Mouse (Mus musculus) midbrain, embryonic 10.5 days (tissue): ENCODE results near the gene Vav2. TPM values are rescaled to one million over a fixed set of nuclear protein-coding genes. Genes with fewer than 3 reads are reported as not detected.

Experiments used
- DNase-seq: peaks from one replicate; pipeline ENCODE4 v3.0.0-alpha.2; 2017; ENCODE audit warnings: low spot score
- H3K27ac ChIP-seq: fragments of 300-500 bp; sonication (generic); replicated peaks from 2 replicates; pipeline ENCODE4 v1.5.1; 2016; ENCODE audit warnings: mild to moderate bottlenecking
- H3K27me3 ChIP-seq: fragments of 300-500 bp; sonication (generic); 2 replicates; pipeline ENCODE4 v1.6.1; 2016; ENCODE audit warnings: low read depth, mild to moderate bottlenecking; ENCODE audit not compliant: poor library complexity, severe bottlenecking
- H3K36me3 ChIP-seq: fragments of 300-500 bp; sonication (generic); 2 replicates; pipeline ENCODE4 v1.6.1; 2016; ENCODE audit warnings: mild to moderate bottlenecking, moderate library complexity
- H3K4me1 ChIP-seq: fragments of 300-500 bp; sonication (generic); 2 replicates; pipeline ENCODE4 v1.6.1; 2016
- H3K4me3 ChIP-seq: fragments of 300-500 bp; sonication (generic); 2 replicates; pipeline ENCODE4 v1.5.1; 2016; ENCODE audit warnings: mild to moderate bottlenecking, moderate library complexity
- H3K9me3 ChIP-seq: fragments of 300-500 bp; sonication (generic); replicated peaks from 2 replicates; pipeline ENCODE4 v1.6.1; 2016; ENCODE audit warnings: mild to moderate bottlenecking
- WGBS: fragments of 180-500 bp; shearing (Covaris S2); methylation state at CpG from one replicate; pipeline ENCODE4 v1.1.7; 2016; 5-methylcytosine and 5-hydroxymethylcytosine counted together
- polyA plus RNA-seq: library from polyadenylated mRNA; unstranded; fragments of >200 nt; fragmentation: Nextera tagmentation; extraction: Ambion mirVana; gene quantifications from 2 replicates; pipeline ENCODE4 v1.2.1, GENCODE M21; 2016

The Vav2 gene
- 11.4 and 13.3 TPM in 2 replicates for polyA plus RNA-seq

DNA sequence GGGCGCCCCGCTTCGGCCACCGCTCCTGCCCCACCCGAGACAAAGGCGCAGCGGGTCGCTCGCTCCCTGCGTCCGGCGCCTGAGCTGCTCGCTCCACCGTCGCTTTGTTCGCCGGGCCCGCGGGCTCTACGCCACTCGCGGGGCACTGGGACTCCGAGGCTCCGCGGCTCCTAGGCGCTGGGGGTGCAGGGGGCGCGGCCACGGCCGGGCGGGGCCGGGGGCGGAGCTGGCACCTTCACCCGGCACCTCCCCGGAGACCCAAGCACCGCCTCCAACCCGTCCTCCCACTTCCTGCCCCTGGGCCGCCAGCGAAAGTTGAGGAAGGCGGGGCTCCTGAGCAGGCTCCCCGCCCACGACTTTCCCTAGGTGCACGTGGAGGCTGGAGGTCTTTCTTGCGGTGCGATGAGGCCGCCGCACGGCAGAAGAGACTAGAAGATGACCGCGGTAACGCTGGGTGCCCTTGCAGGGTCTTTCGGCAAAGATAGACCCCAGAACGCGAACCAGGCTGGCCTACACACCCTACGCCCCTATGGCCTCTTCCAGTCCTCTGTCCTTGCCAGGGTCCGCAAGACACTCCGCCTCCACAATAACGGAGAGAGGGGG, at the start of gene Vav2:
Gene Vav2 (minus strand): TSS at position 179 of the 603 bp plus-strand sequence.
- DNase-seq: peak; percentile 94

DNA sequence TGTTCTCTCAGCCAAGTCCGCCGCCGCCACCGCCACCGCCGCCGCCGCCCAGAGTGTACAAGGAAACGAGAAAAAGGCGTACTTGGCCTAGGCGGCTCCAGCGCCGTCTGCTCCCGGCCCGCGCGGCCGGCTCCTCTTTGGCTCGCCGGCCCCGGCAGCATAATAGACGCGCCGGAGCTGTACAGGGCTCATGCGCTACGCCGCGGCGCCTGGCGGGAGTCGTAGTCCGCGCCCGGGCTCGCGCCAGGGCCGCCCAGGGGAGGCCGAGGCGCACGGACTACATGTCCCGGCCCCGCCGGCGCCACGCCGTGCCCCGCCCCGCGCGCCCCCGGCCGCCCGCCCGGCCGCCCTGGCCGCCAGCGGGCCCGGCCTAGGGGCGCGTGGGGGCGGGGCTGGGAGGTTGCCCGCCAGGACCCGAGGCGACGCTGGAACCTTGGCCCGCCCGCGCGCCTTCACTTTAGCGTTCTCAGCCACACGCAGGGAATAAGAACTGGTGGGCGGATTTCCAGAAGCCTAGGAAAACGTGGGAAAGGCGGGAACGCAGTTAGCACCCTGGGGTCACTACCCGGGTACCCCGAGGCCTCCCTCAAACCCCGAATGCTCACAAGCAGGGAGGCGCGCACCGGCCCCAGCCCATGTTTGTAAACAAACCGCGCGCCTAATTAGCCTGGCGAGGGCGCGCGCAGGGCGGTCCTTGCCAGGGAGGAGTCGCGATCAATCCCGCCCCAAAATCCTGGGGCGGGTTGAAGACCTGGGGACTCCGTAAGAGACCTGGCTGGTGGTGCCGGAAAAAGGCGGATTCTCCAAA, 48.9 kb upstream of the Vav2 start:
- H3K27me3 ChIP-seq: no peaks in the 10 kb centered on the region
- H3K9me3 ChIP-seq: no peaks in the 10 kb centered on the region
- H3K27ac ChIP-seq: peak overlapping the region; percentile 97
- H3K4me3 ChIP-seq: peak overlapping the region; percentile 99
- peaks cover 27% of the 10 kb centered on the region for H3K36me3 ChIP-seq
- H3K4me1 ChIP-seq: peaks cover 51% of the 10 kb centered on the region
- DNase-seq: peak; percentile 91
- under 1% methylated on average over 90 of the region's 96 CpGs for WGBS

More for the DNA sequence above, at the start of gene Vav2:
- H3K27me3 ChIP-seq: no peaks in the 10 kb centered on the region
- H3K4me3 ChIP-seq: peak within 1 kb of the TSS; percentile 94
- peak within 1 kb of the TSS; percentile 98 for H3K27ac ChIP-seq
- peaks cover 59% of the 10 kb centered on the region for H3K4me1 ChIP-seq
- H3K36me3 ChIP-seq: peaks cover 13% of the 10 kb centered on the region
- no peaks in the 10 kb centered on the region for H3K9me3 ChIP-seq
- under 1% methylated on average over 58 of the region's 58 CpGs for WGBS

DNA sequence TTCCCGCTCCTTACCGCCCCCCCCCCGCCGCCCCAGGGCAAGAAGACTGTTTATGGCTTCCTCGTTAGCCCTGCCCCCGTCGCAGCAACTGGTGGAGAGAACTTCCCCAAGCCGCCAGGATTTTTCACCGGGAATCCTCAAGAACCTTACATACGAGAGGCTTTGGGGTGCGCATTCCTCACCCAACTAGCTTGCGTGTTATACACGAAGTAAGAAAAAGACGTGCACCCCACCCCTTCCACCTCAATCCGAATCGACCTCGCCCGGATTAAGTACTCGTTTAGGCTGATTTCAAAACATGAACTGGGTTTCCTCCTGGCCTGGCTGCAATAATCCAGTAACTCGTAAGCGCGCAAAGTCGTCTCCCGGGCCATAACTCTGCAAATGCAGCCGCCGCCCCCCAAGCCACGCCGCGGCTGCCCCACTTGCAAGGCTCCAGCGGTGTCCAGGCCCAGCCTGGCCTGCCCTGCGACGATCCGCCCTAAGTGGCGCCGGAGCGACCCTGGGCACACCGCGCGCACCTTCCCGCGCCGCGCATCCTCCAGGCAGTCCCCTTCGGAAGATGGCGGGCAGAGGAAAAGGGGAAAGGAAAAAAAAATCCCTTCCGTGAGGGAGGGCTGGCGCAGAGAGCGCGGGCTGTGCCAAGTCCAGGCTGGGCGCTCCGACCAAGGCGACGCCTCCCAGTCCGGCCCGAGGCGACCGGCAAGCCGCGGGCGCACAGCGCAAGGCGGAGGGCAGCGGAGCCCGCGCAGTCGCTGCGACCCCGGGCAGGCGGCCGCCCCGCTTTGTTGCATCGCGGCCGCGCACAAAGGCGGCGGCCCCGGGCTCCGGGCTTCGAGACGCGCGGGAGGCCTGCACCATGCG, 48.0 kb upstream of the Vav2 start:
- Histone ChIP-seq H3K4me3 (peak overlapping the region; percentile 99), H3K27ac (peak overlapping the region; percentile 97), H3K9me3 (no peaks in the 10 kb centered on the region), H3K36me3 (peaks cover 36% of the 10 kb centered on the region), H3K27me3 (no peaks in the 10 kb centered on the region), H3K4me1 (peaks cover 59% of the 10 kb centered on the region)
- under 1% methylated on average over 84 of the region's 84 CpGs for WGBS
- DNase-seq: no peak

DNA sequence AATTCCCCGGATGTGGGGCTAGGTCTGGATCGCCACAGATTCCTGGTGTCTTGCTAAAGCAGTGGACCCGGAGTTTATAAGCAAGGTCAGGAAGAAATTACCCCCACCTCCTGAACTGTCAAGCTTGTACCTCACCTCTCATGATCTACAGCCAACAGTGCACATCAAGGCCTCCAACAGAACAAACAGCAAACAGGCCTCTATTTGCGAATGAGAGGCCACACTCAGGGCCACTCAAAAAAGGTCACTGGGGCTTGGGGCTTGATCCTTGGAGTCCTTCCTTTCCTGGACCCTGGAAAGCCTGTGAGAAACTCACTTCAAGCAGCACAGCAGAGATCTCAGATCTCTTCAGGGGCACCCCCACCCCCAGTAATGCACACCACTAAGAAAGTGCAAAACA, 47.1 kb upstream of the Vav2 start:
- Histone ChIP-seq H3K9me3 (no peaks in the 10 kb centered on the region), H3K36me3 (peaks cover 45% of the 10 kb centered on the region), H3K27me3 (no peaks in the 10 kb centered on the region), H3K4me3 (peak overlapping the region; percentile 99), H3K27ac (peak overlapping the region; percentile 97), H3K4me1 (peaks cover 69% of the 10 kb centered on the region)
- 43% methylated on average over 4 of the region's 4 CpGs for WGBS
- DNase-seq: no peak

DNA sequence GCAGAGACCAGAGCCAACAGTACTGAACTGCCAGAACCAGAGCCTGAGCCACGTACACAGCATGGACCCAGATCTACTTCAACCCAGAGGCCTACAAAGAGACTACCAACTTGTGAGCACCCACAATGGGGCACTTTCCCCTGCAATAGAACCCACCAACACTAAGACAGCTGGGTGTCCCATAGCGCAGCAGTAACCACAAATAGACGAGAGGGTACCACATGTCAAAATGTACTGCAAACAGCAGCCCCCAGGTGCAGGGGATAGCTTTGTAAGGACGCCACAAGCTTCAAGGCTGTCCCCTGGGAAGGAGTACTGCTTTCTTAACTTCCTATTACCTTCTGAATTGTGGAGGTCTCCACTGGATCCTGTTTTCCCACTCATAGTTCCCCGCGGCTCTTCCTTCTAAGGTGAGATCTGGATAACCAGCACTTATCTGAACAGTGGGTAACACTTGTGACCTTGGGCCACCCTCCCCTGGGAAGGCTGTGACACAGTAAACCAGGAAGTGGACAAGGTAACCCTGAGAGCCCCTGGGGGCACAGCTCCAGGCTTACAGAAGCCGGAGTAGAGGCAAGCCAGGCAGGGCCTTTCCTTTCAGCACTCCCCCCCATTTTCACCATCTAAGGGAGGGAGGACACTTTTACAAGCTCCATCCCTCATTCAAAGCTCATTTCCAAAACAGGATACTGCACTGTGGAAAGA, 46.4 kb upstream of the Vav2 start:
- peaks cover 69% of the 10 kb centered on the region for H3K4me1 ChIP-seq
- H3K36me3 ChIP-seq: peaks cover 52% of the 10 kb centered on the region
- no peak for DNase-seq
- no peaks in the 10 kb centered on the region for H3K27me3 ChIP-seq
- H3K27ac ChIP-seq: peak overlapping the region; percentile 28; the same call in 1 of the 2 replicates
- WGBS: 88% methylated on average over 7 of the region's 7 CpGs
- H3K4me3 ChIP-seq: peak overlapping the region; percentile 99
- H3K9me3 ChIP-seq: no peaks in the 10 kb centered on the region

DNA sequence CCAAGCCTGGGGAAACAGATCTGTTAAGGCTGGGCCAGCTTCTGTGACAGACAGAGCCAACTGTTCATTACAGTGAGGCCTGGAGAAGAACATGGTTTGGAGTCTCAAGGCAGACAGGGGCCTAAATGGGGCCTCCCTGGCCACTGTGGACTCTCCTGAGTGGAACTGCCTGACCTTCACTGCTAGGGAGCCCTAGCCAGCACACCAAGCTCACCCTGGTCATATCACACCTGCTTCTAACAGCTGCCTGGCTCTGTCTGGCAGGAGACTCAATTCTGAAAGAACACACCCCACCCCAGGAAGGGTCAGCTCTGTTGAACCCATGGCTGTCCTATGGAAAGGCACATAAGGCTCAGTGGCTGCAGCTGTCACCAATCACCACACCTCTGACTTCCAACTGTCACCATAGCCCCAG, 44.3 kb upstream of the Vav2 start:
- Histone ChIP-seq H3K4me1 (peaks cover 74% of the 10 kb centered on the region), H3K27ac (no peak overlapping the region; the same call in 1 of the 2 replicates)

DNA sequence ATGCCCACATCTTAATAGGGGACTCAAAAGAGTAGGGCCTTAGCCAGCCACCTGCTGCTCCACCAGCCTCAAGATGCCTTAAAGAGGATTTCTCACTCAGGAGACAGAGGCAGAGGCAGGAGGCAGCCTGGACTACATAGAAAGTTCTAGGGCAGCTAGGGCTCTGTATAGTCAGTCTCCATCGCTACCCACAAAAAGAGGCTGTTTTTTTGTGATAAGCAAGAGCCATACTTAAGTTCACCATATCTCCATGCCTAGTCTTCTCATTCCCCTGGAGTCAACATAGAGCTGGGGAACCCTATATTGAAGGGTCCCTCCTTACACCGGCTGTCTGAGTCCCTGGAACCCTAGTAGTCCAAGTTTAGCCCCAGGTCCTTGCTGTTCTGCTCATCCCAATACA, 43.7 kb upstream of the Vav2 start:
- H3K27me3 ChIP-seq: no peaks in the 10 kb centered on the region
- 91% methylated on average over 2 of the region's 2 CpGs for WGBS
- H3K4me1 ChIP-seq: peaks cover 70% of the 10 kb centered on the region
- no peaks in the 10 kb centered on the region for H3K9me3 ChIP-seq
- H3K27ac ChIP-seq: peak overlapping the region; percentile 2; the same call in 1 of the 2 replicates
- peaks cover 79% of the 10 kb centered on the region for H3K36me3 ChIP-seq
- no peak for DNase-seq
- H3K4me3 ChIP-seq: no peak overlapping the region

More for the DNA sequence above, 44.3 kb upstream of the Vav2 start:
- Histone ChIP-seq H3K9me3 (no peaks in the 10 kb centered on the region), H3K4me3 (peak overlapping the region; percentile 5; the same call in 1 of the 2 replicates), H3K27me3 (no peaks in the 10 kb centered on the region), H3K36me3 (peaks cover 73% of the 10 kb centered on the region)
- DNase-seq: no peak

DNA sequence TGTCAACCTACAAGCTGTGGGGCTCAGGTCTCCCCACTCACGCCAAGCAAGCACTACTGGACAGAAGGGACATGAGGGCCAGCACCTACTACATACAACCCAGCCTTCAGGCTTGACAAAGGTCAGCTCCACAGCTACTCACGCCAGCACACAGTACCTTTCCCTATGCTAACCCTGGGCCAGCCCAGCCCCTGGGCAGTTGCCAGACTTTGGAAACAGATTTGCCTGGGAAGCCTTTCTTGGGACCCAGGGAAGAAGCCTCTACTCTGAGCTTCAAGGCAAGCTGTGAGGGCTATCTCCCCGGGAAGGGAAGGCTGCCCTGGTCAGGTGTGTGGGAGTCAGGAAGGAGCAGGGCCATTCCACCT, 43.1 kb upstream of the Vav2 start:
- Histone ChIP-seq H3K36me3 (peaks cover 85% of the 10 kb centered on the region), H3K27me3 (no peaks in the 10 kb centered on the region), H3K27ac (peak overlapping the region; percentile 2; the same call in 1 of the 2 replicates), H3K4me3 (no peak overlapping the region), H3K9me3 (no peaks in the 10 kb centered on the region), H3K4me1 (peaks cover 70% of the 10 kb centered on the region)
- 80% methylated on average over 3 of the region's 3 CpGs for WGBS
- DNase-seq: no peak

DNA sequence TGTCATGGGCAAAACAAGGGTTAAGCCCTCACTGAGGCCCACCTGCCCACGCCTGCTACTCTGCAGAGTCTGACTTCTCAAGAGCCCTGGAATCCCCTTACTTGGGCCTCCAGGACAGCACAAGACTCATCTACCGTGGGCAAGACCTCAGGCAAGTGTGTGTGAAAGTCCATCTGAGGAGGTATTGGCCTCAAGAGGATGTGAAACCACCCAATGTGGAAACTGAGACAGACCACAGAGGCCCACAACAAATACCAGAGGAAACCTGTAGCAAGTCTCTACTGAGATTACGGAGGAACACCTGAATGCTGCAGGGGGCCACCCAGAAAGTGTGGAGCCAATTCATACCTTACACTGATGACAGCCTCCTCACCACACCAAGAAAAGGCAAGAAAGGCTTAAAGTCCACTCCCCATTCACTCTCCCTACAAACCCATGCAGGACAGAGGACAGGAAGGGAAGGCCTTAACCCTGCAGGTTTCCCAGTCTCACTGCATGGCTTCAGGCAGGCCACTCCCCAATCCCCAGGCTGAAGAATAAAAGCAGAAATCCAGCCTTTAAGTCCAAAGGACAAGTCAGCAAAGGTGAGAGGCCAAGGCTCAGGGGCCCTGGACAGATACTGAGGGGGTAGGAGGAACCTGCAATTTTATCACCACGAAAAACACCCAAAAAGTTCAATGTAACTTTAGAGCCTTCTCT, 42.6 kb upstream of the Vav2 start:
- Histone ChIP-seq H3K36me3 (peaks cover 90% of the 10 kb centered on the region), H3K27ac (no peak overlapping the region; the same call in 1 of the 2 replicates), H3K4me3 (no peak overlapping the region), H3K9me3 (no peaks in the 10 kb centered on the region), H3K27me3 (no peaks in the 10 kb centered on the region), H3K4me1 (peaks cover 68% of the 10 kb centered on the region)
- WGBS: 88% methylated on average over 4 of the region's 4 CpGs
- DNase-seq: no peak

DNA sequence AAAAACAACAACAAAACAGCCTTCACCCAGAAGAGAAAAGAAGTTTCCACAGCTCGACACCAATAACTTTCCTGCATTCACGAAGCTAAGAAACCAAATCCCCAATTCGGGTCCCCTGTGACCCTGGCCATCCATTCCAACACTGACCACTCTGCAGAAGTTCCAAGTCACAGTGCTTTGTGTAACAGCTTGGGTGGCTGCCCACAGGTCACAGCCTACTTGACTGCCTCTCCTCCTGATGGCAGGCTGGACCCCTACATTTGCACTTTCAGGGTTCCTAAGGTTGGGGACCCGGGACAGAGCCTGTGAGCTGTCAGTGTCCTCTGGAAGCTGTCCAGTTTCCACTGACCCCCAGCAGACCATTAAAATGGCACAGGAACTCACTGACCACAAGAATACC, 36.1 kb upstream of the Vav2 start:
- 95% methylated on average over 4 of the region's 4 CpGs for WGBS
- H3K27ac ChIP-seq: no peak overlapping the region
- no peaks in the 10 kb centered on the region for H3K27me3 ChIP-seq
- H3K4me3 ChIP-seq: no peak overlapping the region
- H3K4me1 ChIP-seq: 0 out of 2 replicates have a peak, but pooled peaks cover 12% of the 10 kb centered on the region
- no peaks in the 10 kb centered on the region for H3K9me3 ChIP-seq
- no peak for DNase-seq
- peaks cover 100% of the 10 kb centered on the region for H3K36me3 ChIP-seq

DNA sequence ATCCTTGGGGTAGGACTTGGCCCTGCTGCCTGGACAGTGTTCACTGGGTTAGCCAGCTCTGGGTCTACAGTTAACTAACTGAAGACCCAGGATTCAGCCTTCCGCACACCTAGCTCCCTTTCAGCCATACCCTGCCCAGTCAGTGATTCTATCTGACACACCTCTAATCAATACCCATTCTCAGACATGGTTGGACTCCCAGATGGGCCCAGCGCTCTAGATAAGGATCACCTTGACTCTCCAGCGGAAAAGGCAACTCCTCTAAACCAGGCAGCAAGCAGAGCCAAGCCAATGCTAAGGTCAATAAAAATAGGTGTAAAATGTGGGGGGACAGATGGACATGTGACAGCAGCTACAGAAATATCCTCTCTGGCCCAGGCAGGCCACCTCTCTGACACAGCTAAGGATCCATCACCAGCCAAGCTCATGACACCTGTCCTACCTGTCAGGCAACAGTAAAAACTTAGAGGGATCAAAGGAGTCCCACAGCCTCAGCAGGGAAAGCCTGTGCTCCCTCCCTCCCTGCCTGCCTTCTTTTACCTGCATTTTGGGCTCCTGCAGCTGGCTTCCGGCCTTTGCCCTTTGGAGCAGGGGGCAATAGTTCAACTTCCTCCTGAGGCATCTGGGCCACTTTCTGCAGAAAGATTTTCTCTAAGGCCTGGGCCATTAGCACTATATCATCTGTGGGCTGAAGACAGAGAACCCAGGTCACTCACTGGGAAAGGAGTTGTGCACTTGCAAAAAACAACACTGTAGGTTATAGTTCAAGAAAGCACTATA, 35.2 kb upstream of the Vav2 start:
- no peaks in the 10 kb centered on the region for H3K9me3 ChIP-seq
- no peaks in the 10 kb centered on the region for H3K27me3 ChIP-seq
- H3K4me1 ChIP-seq: 0 out of 2 replicates have a peak, but pooled peaks cover 3% of the 10 kb centered on the region
- WGBS: 96% methylated on average over 4 of the region's 4 CpGs
- H3K36me3 ChIP-seq: peaks cover 100% of the 10 kb centered on the region
- no peak overlapping the region for H3K27ac ChIP-seq
- DNase-seq: no peak
- no peak overlapping the region for H3K4me3 ChIP-seq
